Mouse (Mus musculus) hematopoietic multipotent progenitor cell, adult 10-12 weeks (in vitro differentiated cells): ENCODE results near the gene Iqcf4. TPM values are rescaled to one million over a fixed set of nuclear protein-coding genes. Genes with fewer than 3 reads are reported as not detected.

Source experiments
- polyA plus RNA-seq: library from polyadenylated mRNA; stranded (reverse); fragments of >175 nt; gene quantifications from 2 replicates; pipeline ENCODE4 v1.2.3, GENCODE M21; 2012; ENCODE audit warnings: low replicate concordance

Gene Iqcf4
- polyA plus RNA-seq = not detected in 2 replicates

GRCm38 (mm10) chr9:106570896-106571295, at the start of gene Iqcf4:
Iqcf4 (minus strand) TSS chr9:106570996.

DNA sequence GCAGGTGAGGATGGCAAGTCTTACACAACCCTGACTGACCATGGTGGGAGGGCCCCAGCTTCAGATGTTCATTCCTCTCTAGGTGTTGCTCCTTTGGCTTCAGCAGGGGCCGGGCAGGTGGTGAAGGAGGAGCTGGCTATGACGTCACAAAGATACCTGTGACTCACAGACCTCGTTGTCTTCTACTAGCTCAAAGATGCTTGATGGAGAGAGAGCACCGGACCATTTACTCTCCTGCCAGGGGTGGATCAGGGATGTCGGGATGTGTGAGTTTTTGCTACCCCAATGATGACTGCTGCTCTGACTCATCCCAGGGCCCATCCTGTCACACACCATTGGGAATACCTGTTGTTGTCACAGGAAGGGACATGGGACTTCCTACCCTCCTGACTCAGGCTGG, 9.3 kb downstream of the Iqcf4 start, which contains the start of gene Iqcf3:
Iqcf3 (minus strand) TSS at position 101 of the 400 bp plus-strand sequence.

Other genes starting within 250 kb of the Iqcf4 start
- gene Dusp7, start 202.4 kb downstream of the Iqcf4 start, polyA plus RNA-seq = 34.0 and 65.7 TPM in 2 replicates
- gene Rpl29, start 141.5 kb downstream of the Iqcf4 start, polyA plus RNA-seq = 18.9 and 19.9 TPM in 2 replicates
- gene Acy1, start 132.7 kb downstream of the Iqcf4 start, polyA plus RNA-seq = 20.3 and 21.3 TPM in 2 replicates
- 4.2 and 4.6 TPM in 2 replicates for gene Abhd14b, start 123.5 kb downstream of the Iqcf4 start, polyA plus RNA-seq
- gene Abhd14a, start 123.3 kb downstream of the Iqcf4 start, polyA plus RNA-seq = 2.3 and 7.2 TPM in 2 replicates
- 34.0 and 111 TPM in 2 replicates for gene Pcbp4, start 117.7 kb downstream of the Iqcf4 start, polyA plus RNA-seq
- gene Gpr62, start 105.1 kb downstream of the Iqcf4 start, polyA plus RNA-seq = 0.31 and 0.72 TPM in 2 replicates
- gene Rrp9, start 95.0 kb downstream of the Iqcf4 start, polyA plus RNA-seq = 132 and 239 TPM in 2 replicates
- 72.0 and 84.0 TPM in 2 replicates for gene Parp3, start 94.0 kb downstream of the Iqcf4 start, polyA plus RNA-seq
- gene Iqcf1, start 71.0 kb downstream of the Iqcf4 start, polyA plus RNA-seq = not detected in 2 replicates
- gene Iqcf5, start 56.4 kb downstream of the Iqcf4 start, polyA plus RNA-seq = not detected in 2 replicates
- gene Iqcf3, start 9.4 kb downstream of the Iqcf4 start, polyA plus RNA-seq = not detected in 2 replicates
- not detected in 2 replicates for gene Iqcf6, start 55.6 kb upstream of the Iqcf4 start, polyA plus RNA-seq
- not detected in 2 replicates for gene Grm2, start 85.1 kb upstream of the Iqcf4 start, polyA plus RNA-seq
- 60.6 and 119 TPM in 2 replicates for gene Tex264, start 114.9 kb upstream of the Iqcf4 start, polyA plus RNA-seq
- gene Rad54l2, start 218.2 kb upstream of the Iqcf4 start, polyA plus RNA-seq = 5.4 and 5.9 TPM in 2 replicates